Mouse (Mus musculus) liver, adult 2 months (tissue): ENCODE measurements around the gene Cpn1. TPM values are rescaled to one million over a fixed set of nuclear protein-coding genes. Genes with fewer than 3 reads are reported as not detected.
A peak's percentile ranks its signal among the peaks of the same experiment; 100 is the strongest.

Experiments used
- DNase-seq: peaks from one replicate; pipeline ENCODE4 v3.0.0-alpha.2; 2011; ENCODE audit warnings: low read depth, low spot score; ENCODE audit errors: extremely low read depth
- H3K27ac ChIP-seq: fragments of 200-500 bp; replicated peaks from 2 replicates; pipeline ENCODE4 v1.5.1; 2012; ENCODE audit warnings: low read depth, mild to moderate bottlenecking, control low read depth, inconsistent platforms, low read length; ENCODE audit not compliant: insufficient read depth
- H3K27me3 ChIP-seq: fragments of 200-500 bp; 2 replicates; pipeline ENCODE4 v1.6.1; 2012; ENCODE audit warnings: mild to moderate bottlenecking, moderate library complexity, low read length, inconsistent platforms; ENCODE audit not compliant: control insufficient read depth, insufficient read depth
- H3K36me3 ChIP-seq: fragments of 200-500 bp; 2 replicates; pipeline ENCODE4 v1.6.1; 2012; ENCODE audit warnings: low read length, inconsistent platforms; ENCODE audit not compliant: control insufficient read depth, insufficient read depth
- H3K4me1 ChIP-seq: fragments of 200-500 bp; 2 replicates; pipeline ENCODE4 v1.6.1; 2011; ENCODE audit warnings: low read length; ENCODE audit not compliant: control insufficient read depth, insufficient read depth
- H3K4me3 ChIP-seq: fragments of 200-500 bp; 2 replicates; pipeline ENCODE4 v1.5.1; 2011; ENCODE audit warnings: low read depth, mild to moderate bottlenecking, control low read depth, low read length, moderate library complexity; ENCODE audit not compliant: insufficient read depth
- H3K79me2 ChIP-seq: fragments of 200-500 bp; 2 replicates; pipeline ENCODE4 v1.6.1; 2012; ENCODE audit warnings: inconsistent platforms, mild to moderate bottlenecking, low read length, moderate library complexity; ENCODE audit not compliant: control insufficient read depth, insufficient read depth
- H3K9ac ChIP-seq: fragments of 200-500 bp; 2 replicates; pipeline ENCODE4 v1.6.1; 2012; ENCODE audit warnings: low read depth, mild to moderate bottlenecking, control low read depth, inconsistent platforms, low read length
- CTCF ChIP-seq: fragments of 200-500 bp; IDR thresholded peaks from 2 replicates; pipeline ENCODE4 v1.5.1; 2011; ENCODE audit warnings: low read depth, low read length, control low read depth
- POLR2A ChIP-seq: fragments of 200-500 bp; IDR thresholded peaks from 2 replicates; pipeline ENCODE4 v1.6.1; 2011; ENCODE audit warnings: low read length, control low read depth; ENCODE audit not compliant: insufficient read depth; ENCODE audit errors: extremely low read depth
- WGBS: fragments of 180-500 bp; shearing (Covaris S2); methylation state at CpG from one replicate; pipeline ENCODE4 v1.1.7; 2018; 5-methylcytosine and 5-hydroxymethylcytosine counted together
- polyA plus RNA-seq: library from polyadenylated mRNA; depleted of rRNA; stranded (reverse); fragments of >200 nt; gene quantifications from 2 replicates; pipeline ENCODE4 v1.2.3, GENCODE M21; 2012
- total RNA-seq: library from RNA; depleted of rRNA; stranded (reverse); fragments of >200 nt; gene quantifications from 2 replicates; pipeline ENCODE4 v1.2.3, GENCODE M21; 2014

Gene Cpn1
- total and polyA plus RNA-seq, 2 experiments, result 215 to 336 TPM

DNA sequence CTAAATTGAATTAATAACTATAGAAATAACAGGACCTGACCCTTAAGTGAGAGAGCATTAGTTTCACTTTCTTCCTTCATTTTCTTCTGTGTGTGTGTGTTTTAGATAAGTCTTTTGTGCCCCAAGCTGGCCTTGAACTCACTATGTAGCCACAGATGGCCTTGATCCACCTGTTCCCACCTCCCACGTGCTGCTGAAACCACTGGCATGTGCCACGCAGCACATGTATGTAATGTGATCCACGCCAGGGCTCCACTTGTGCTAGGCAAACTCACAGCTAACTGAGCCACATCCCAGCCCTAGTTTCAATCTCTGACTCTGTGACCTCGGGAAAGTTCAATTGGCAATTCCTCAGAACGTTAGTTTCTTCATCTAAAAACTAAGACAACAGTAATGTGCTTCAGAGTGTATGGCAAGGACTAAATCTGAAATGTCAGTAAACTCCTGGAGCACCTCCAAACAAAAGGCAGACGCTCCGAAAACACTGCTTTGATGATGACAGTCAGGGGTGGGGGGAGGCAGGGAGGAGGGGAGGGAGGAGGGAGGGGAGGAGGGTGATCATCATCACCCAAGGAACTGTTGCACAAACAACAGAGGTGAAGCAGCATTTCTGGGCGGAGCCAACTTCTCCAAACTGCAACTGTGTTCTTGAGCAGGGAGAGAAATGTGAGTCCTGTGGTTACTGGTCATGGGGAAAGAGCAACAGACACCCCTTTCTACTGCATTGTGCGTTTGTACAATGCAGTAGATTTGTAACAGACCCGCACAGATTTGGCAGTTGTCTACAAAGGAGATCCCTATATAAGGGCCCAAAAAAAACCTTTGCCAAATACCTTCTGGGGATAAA is 60.0 kb downstream of the Cpn1 start:
- TF ChIP-seq POLR2A (no peak), CTCF (no peak)
- 54% methylated on average over 10 of the region's 10 CpGs for WGBS
- no peak overlapping the region for H3K27ac ChIP-seq
- no peak overlapping the region for H3K4me3 ChIP-seq
- peaks cover 4% of the 10 kb centered on the region for H3K4me1 ChIP-seq
- H3K9ac ChIP-seq, result no peak overlapping the region
- H3K27me3 ChIP-seq, result no peaks in the 10 kb centered on the region
- DNase-seq, result peak; percentile 67
- H3K79me2 ChIP-seq, result peaks cover 37% of the 10 kb centered on the region
- H3K36me3 ChIP-seq, result no peaks in the 10 kb centered on the region

DNA sequence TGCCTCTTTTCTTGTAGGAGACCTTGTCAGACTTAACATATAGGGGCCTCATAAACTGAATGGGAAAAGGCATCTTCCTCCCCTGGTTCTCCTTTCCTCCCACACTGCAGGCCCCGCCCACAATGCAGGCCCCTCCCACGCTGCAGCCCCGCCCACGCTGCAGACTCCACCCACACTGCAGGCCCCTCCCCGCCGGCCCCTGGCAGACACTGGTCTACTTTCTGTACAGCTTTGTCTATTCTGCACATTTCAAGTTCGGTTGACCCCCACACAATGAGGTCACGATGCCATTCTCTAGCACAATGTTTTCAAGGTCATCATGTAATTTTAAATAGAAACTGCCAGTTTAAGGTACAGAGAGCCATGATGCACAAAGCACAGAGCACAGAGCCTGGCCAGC is 62.0 kb downstream of the Cpn1 start:
- H3K27me3 ChIP-seq, result no peaks in the 10 kb centered on the region
- no peak overlapping the region for H3K27ac ChIP-seq
- H3K9ac ChIP-seq, result no peak overlapping the region
- no peaks in the 10 kb centered on the region for H3K36me3 ChIP-seq
- no peak for DNase-seq
- H3K4me3 ChIP-seq, result no peak overlapping the region
- no peak for TF ChIP-seq CTCF
- no peak for TF ChIP-seq POLR2A
- peaks cover 27% of the 10 kb centered on the region; the same call in 1 of the 2 replicates for H3K79me2 ChIP-seq
- 74% methylated on average over 8 of the region's 8 CpGs for WGBS
- H3K4me1 ChIP-seq, result peaks cover 7% of the 10 kb centered on the region

DNA sequence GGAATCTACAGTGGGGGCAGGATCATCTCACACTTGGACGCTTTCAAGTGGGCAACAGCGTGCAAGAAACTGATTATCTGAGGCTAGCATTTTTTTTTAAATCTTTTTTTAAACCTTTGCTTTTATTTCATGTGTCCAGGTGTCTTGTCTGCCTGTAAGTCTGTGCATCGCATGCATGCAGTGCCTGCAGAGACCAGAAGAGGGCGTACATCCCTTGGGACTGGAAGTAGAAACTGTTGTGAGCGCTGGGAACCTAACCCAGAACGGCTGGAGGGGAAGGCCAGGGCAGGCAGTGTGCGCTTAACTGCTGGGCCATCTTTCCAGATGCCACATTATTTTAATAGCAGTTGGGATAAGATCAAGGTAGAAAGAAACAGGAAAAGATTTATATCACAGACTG is 63.4 kb downstream of the Cpn1 start:
- H3K27ac ChIP-seq, result no peak overlapping the region
- H3K4me1 ChIP-seq, result peaks cover 15% of the 10 kb centered on the region
- no peak overlapping the region for H3K9ac ChIP-seq
- no peak overlapping the region for H3K4me3 ChIP-seq
- no peaks in the 10 kb centered on the region for H3K36me3 ChIP-seq
- no peak for TF ChIP-seq POLR2A
- peak; percentile 34 for TF ChIP-seq CTCF
- no peaks in the 10 kb centered on the region for H3K27me3 ChIP-seq
- 97% methylated on average over 7 of the region's 7 CpGs for WGBS
- no peak for DNase-seq
- H3K79me2 ChIP-seq, result peaks cover 20% of the 10 kb centered on the region; the same call in 1 of the 2 replicates

GRCm38 (mm10) chr19:43921410-43921809 is 64.9 kb downstream of the Cpn1 start:
- Histone ChIP-seq H3K9ac (no peak overlapping the region), H3K27me3 (no peaks in the 10 kb centered on the region), H3K4me3 (no peak overlapping the region), H3K79me2 (peaks cover 26% of the 10 kb centered on the region; the same call in 1 of the 2 replicates), H3K4me1 (peaks cover 12% of the 10 kb centered on the region), H3K36me3 (no peaks in the 10 kb centered on the region), H3K27ac (no peak overlapping the region)
- 70% methylated on average over 13 of the region's 13 CpGs for WGBS
- DNase-seq, result no peak
- no peak for TF ChIP-seq POLR2A
- TF ChIP-seq CTCF, result no peak

- no peak for DNase-seq
- 67% methylated on average over 32 of the region's 32 CpGs for WGBS
- H3K4me3 ChIP-seq, result peak overlapping the region; percentile 30; the same call in 1 of the 2 replicates
- no peak for TF ChIP-seq POLR2A
- TF ChIP-seq CTCF, result no peak
- peaks cover 23% of the 10 kb centered on the region; the same call in 1 of the 2 replicates for H3K79me2 ChIP-seq
- no peaks in the 10 kb centered on the region for H3K27me3 ChIP-seq
- H3K27ac ChIP-seq, result peak overlapping the region; percentile 17; the same call in 1 of the 2 replicates
- peaks cover 10% of the 10 kb centered on the region; the same call in 1 of the 2 replicates for H3K4me1 ChIP-seq
- no peaks in the 10 kb centered on the region for H3K36me3 ChIP-seq
- H3K9ac ChIP-seq, result no peak overlapping the region
Measured at GRCm38 (mm10) chr19:43920453-43921300, 65.7 kb downstream of the Cpn1 start.
